Mouse (Mus musculus) splenic B cell, adult 2 months (primary cell): ENCODE measurements around the gene Gper1.

Experiments
- DNase-seq: peaks from one replicate; pipeline ENCODE4 v3.0.0-alpha.2; 2011; ENCODE audit warnings: low read depth, low spot score
- H3K27me3 ChIP-seq: 2 replicates; pipeline ENCODE4 v1.6.1; 2012; ENCODE audit warnings: mild to moderate bottlenecking, low read length, moderate library complexity, mixed read lengths; ENCODE audit not compliant: control insufficient read depth, poor library complexity, insufficient read depth, severe bottlenecking
- H3K36me3 ChIP-seq: 2 replicates; pipeline ENCODE4 v1.6.1; 2012; ENCODE audit warnings: mild to moderate bottlenecking, low read length, moderate library complexity, mixed read lengths; ENCODE audit not compliant: control insufficient read depth, poor library complexity, insufficient read depth, severe bottlenecking

The Gper1 gene

GRCm38 (mm10) chr5:139416942-139417341 is 6.0 kb upstream of the Gper1 start:
- H3K27me3 ChIP-seq: no peaks in the 10 kb centered on the region
- peak; percentile 15 for DNase-seq
- H3K36me3 ChIP-seq: no peaks in the 10 kb centered on the region

GRCm38 (mm10) chr5:139417480-139417879 is 5.5 kb upstream of the Gper1 start:
- DNase-seq: peak; percentile 13
- H3K36me3 ChIP-seq: no peaks in the 10 kb centered on the region
- no peaks in the 10 kb centered on the region for H3K27me3 ChIP-seq

GRCm38 (mm10) chr5:139418110-139418509 is 4.8 kb upstream of the Gper1 start:
- Histone ChIP-seq H3K27me3 (no peaks in the 10 kb centered on the region), H3K36me3 (no peaks in the 10 kb centered on the region)
- DNase-seq: no peak

GRCm38 (mm10) chr5:139418633-139419032 is 4.3 kb upstream of the Gper1 start:
- H3K27me3 ChIP-seq: no peaks in the 10 kb centered on the region
- H3K36me3 ChIP-seq: no peaks in the 10 kb centered on the region
- DNase-seq: no peak

GRCm38 (mm10) chr5:139425198-139425597 is 2.2 kb downstream of the Gper1 start:
- Histone ChIP-seq H3K27me3 (no peaks in the 10 kb centered on the region), H3K36me3 (no peaks in the 10 kb centered on the region)
- no peak for DNase-seq

- Histone ChIP-seq H3K36me3 (no peaks in the 10 kb centered on the region), H3K27me3 (no peaks in the 10 kb centered on the region)
- no peak for DNase-seq
Observed at GRCm38 (mm10) chr5:139427001-139427400, 4.0 kb downstream of the Gper1 start.

GRCm38 (mm10) chr5:139427989-139428388 is 5.0 kb downstream of the Gper1 start:
- Histone ChIP-seq H3K27me3 (no peaks in the 10 kb centered on the region), H3K36me3 (no peaks in the 10 kb centered on the region)
- no peak for DNase-seq

GRCm38 (mm10) chr5:139429818-139430341 is 6.9 kb downstream of the Gper1 start:
- no peaks in the 10 kb centered on the region for H3K36me3 ChIP-seq
- DNase-seq: no peak
- no peaks in the 10 kb centered on the region for H3K27me3 ChIP-seq

- Histone ChIP-seq H3K27me3 (no peaks in the 10 kb centered on the region), H3K36me3 (no peaks in the 10 kb centered on the region)
- DNase-seq: no peak
Observed at GRCm38 (mm10) chr5:139432333-139432732, 9.4 kb downstream of the Gper1 start.

GRCm38 (mm10) chr5:139432747-139433508 is 10.0 kb downstream of the Gper1 start:
- H3K36me3 ChIP-seq: no peaks in the 10 kb centered on the region
- no peaks in the 10 kb centered on the region for H3K27me3 ChIP-seq
- no peak for DNase-seq

- Histone ChIP-seq H3K27me3 (no peaks in the 10 kb centered on the region), H3K36me3 (no peaks in the 10 kb centered on the region)
- DNase-seq: no peak
Observed at GRCm38 (mm10) chr5:139433842-139434568, 11.1 kb downstream of the Gper1 start.

- Histone ChIP-seq H3K27me3 (no peaks in the 10 kb centered on the region), H3K36me3 (no peaks in the 10 kb centered on the region)
- DNase-seq: no peak
Observed at GRCm38 (mm10) chr5:139434940-139435339, 12.0 kb downstream of the Gper1 start.

- Histone ChIP-seq H3K27me3 (no peaks in the 10 kb centered on the region), H3K36me3 (no peaks in the 10 kb centered on the region)
- DNase-seq: no peak
Observed at GRCm38 (mm10) chr5:139437769-139438168, 14.8 kb downstream of the Gper1 start.

- Histone ChIP-seq H3K27me3 (no peaks in the 10 kb centered on the region), H3K36me3 (no peaks in the 10 kb centered on the region)
- DNase-seq: no peak
Observed at GRCm38 (mm10) chr5:139438440-139438839, 15.5 kb downstream of the Gper1 start.

GRCm38 (mm10) chr5:139440451-139440850 is 17.5 kb downstream of the Gper1 start:
- no peaks in the 10 kb centered on the region for H3K36me3 ChIP-seq

More at GRCm38 (mm10) chr5:139440451-139440850, 17.5 kb downstream of the Gper1 start:
- no peaks in the 10 kb centered on the region for H3K27me3 ChIP-seq
- DNase-seq: no peak
